Mouse (Mus musculus): Measurements from ENCODE around the gene Bcl2l12.

GRCm38 (mm10) chr7:44962831-44963230 is 35.7 kb downstream of the Bcl2l12 start:
- TF ChIP-seq CTCF (IDR thresholded peaks at IDR 0.05; ENCODE audit: low read depth) (no peak), EP300 (optimal IDR thresholded peaks at IDR 0.05) (no peak)
